Mouse (Mus musculus) neural tube, embryonic 13.5 days (tissue): ENCODE results near the gene H1f0. TPM values are rescaled to one million over a fixed set of nuclear protein-coding genes. Genes with fewer than 3 reads are reported as not detected.

Source experiments
- microRNA-seq: library from miRNA; unstranded; fragments of <30 nt; microRNA quantifications from one replicate; pipeline ENCODE4, GENCODE M21; 2016
- polyA plus RNA-seq: library from polyadenylated mRNA; unstranded; fragments of >200 nt; fragmentation: Nextera tagmentation; extraction: Ambion mirVana; gene quantifications from 2 replicates; pipeline ENCODE4 v1.2.1, GENCODE M21; 2015

H1f0 gene
- polyA plus RNA-seq, 1 experiment from 2014 or later = 275 TPM

Small RNAs within 50 kb of the gene (microRNA-seq; reads per million reads assigned to microRNA genes)
- 0.74 reads per million for gene Mir6956

Other genes with a start within 250 kb of the H1f0 start
- 1.7 and 2.0 TPM in 2 replicates for gene Card10, start 225.4 kb upstream of the H1f0 start, polyA plus RNA-seq
- gene Cdc42ep1, start 185.8 kb upstream of the H1f0 start, polyA plus RNA-seq = 11.5 and 13.7 TPM in 2 replicates
- gene Lgals2, start 172.9 kb upstream of the H1f0 start, polyA plus RNA-seq = not detected in 2 replicates
- 44.0 and 51.0 TPM in 2 replicates for gene Gga1, start 151.3 kb upstream of the H1f0 start, polyA plus RNA-seq
- gene Gm49510, start 128.8 kb upstream of the H1f0 start, polyA plus RNA-seq = 0.37 TPM in 1 of 2 replicates, not detected in the other
- gene Sh3bp1, start 128.7 kb upstream of the H1f0 start, polyA plus RNA-seq = 6.2 and 6.8 TPM in 2 replicates
- gene Pdxp, start 114.5 kb upstream of the H1f0 start, polyA plus RNA-seq = 46.3 and 53.6 TPM in 2 replicates
- gene Lgals1, start 101.7 kb upstream of the H1f0 start, polyA plus RNA-seq = 273 and 356 TPM in 2 replicates
- gene Nol12, start 93.5 kb upstream of the H1f0 start, polyA plus RNA-seq = 57.1 and 60.8 TPM in 2 replicates
- 33.4 and 40.1 TPM in 2 replicates for gene Triobp, start 80.7 kb upstream of the H1f0 start, polyA plus RNA-seq
- gene Galr3, start 13.4 kb downstream of the H1f0 start, polyA plus RNA-seq = not detected in 2 replicates
- gene Ankrd54, start 34.4 kb downstream of the H1f0 start, polyA plus RNA-seq = 46.5 and 52.9 TPM in 2 replicates
- 185 and 196 TPM in 2 replicates for gene Eif3l, start 46.7 kb downstream of the H1f0 start, polyA plus RNA-seq
- gene Micall1, start 80.4 kb downstream of the H1f0 start, polyA plus RNA-seq = 10.4 and 11.2 TPM in 2 replicates
- 259 and 278 TPM in 2 replicates for gene Polr2f, start 112.6 kb downstream of the H1f0 start, polyA plus RNA-seq
- 12.4 and 13.1 TPM in 2 replicates for gene 1700088E04Rik, start 112.8 kb downstream of the H1f0 start, polyA plus RNA-seq
- 20.4 and 23.5 TPM in 2 replicates for gene Sox10, start 136.8 kb downstream of the H1f0 start, polyA plus RNA-seq
- 75.0 and 88.0 TPM in 2 replicates for gene Pick1, start 200.7 kb downstream of the H1f0 start, polyA plus RNA-seq
- gene Gm49486, start 200.9 kb downstream of the H1f0 start, polyA plus RNA-seq = 1.7 and 2.0 TPM in 2 replicates
- 0.43 and 0.50 TPM in 2 replicates for gene Slc16a8, start 226.3 kb downstream of the H1f0 start, polyA plus RNA-seq